Comparison of ENCODE assay signal across 14 mouse cellular contexts in the genomic region with DNA sequence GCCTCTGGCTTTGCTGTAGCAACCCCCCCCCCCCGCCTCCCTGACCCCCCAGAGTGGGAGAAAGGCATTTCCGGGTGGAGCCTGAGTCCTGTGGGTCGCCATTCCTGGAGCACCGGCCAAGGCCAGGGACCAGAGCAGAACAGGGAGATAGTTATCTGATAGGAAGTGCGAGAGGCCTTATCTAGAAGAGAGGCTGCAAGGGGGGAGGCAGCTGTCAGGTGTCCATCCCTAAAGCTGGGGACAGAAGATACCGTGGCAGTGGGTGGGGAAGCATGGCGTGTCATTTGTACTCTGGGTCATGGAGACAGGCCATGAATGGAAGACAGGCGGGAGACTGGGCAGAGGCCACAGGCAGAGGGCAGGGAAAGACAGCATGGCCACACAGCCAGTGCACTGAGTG. TPM values are rescaled to one million over a fixed set of nuclear protein-coding genes. Genes with fewer than 3 reads are reported as not detected.
DNase-seq lines count a peak whose midpoint lies in the region; ATAC-seq and TF ChIP-seq lines count a peak whose summit lies in the region.
"Had no signal": no experiment of that assay in that cellular context is flagged by ENCODE, and none has a peak within 500 bp of the region (broad histone marks: within the 10 kb centered on the region; RNA-seq: fewer than 3 reads in every experiment).

No protein-coding gene starts in this region.

- no peaks in the 10 kb centered on the region for H3K27me3 ChIP-seq in heart, embryonic 11.5 days (ENCODE audit: control insufficient read depth, insufficient read depth, low read length)
- H3K27me3 ChIP-seq in MEL (ENCODE audit: control insufficient read depth in 1 of 2, insufficient read depth in 2 of 2, low read length in 2 of 2): no peaks in the 10 kb centered on the region
- H3K27me3 ChIP-seq in limb, embryonic 12.5 days: peaks cover 5% of the 10 kb centered on the region; the same call in 1 of the 2 replicates
- H3K27me3 ChIP-seq in intestine, embryonic 16.5 days (replicated peaks; ENCODE audit: control insufficient read depth, insufficient read depth, low read length): no peaks in the 10 kb centered on the region
- H3K27me3 ChIP-seq: neural tube, embryonic 15.5 days had no signal

- no peak for ATAC-seq in heart, embryonic 11.5 days (replicated peaks; ENCODE audit: insufficient number of reproducible peaks, low FRiP score, low TSS enrichment)
- no peak for ATAC-seq in limb, embryonic 12.5 days (ENCODE audit: insufficient number of reproducible peaks, insufficient read depth, low FRiP score, low TSS enrichment, low read depth)
- ATAC-seq in intestine, embryonic 16.5 days: no peak
- ATAC-seq: forebrain, embryonic 14.5 days had no signal

- 21% methylated on average over 8 of the region's 8 CpGs for WGBS in heart, embryonic 11.5 days (ENCODE audit: insufficient replicate concordance)
- WGBS in limb, embryonic 12.5 days: 65% methylated on average over 8 of the region's 8 CpGs
- WGBS in intestine, embryonic 16.5 days: 54% methylated on average over 8 of the region's 8 CpGs

- peaks cover 35% of the 10 kb centered on the region for H3K4me1 ChIP-seq in heart, embryonic 11.5 days (ENCODE audit: control insufficient read depth, insufficient read depth, low read length)
- peaks cover 8 to 18% of the 10 kb centered on the region in 2 experiments for H3K4me1 ChIP-seq in MEL (ENCODE audit: control insufficient read depth in 1 of 2, insufficient read depth in 2 of 2, low read length in 2 of 2)
- H3K4me1 ChIP-seq in limb, embryonic 12.5 days (replicated peaks): no peaks in the 10 kb centered on the region; the same call in 1 of the 2 replicates
- peaks cover 8% of the 10 kb centered on the region for H3K4me1 ChIP-seq in intestine, embryonic 16.5 days (ENCODE audit: control insufficient read depth, insufficient read depth, low read length)

- peak in 1 of 2 experiments; percentile 39; a peak in 1 of 4 replicates for TF ChIP-seq EP300 in MEL (IDR thresholded peaks at IDR 0.05; ENCODE audit: low read depth in 1 of 2, low read length in 2 of 2)

- TF ChIP-seq CTCF in MEL (IDR thresholded peaks at IDR 0.05 in 2 of 3, conservative IDR thresholded peaks at IDR 0.05 in 1 of 3; ENCODE audit: control insufficient read depth in 1 of 3, insufficient read depth in 1 of 3, low read depth in 2 of 3, low read length in 3 of 3, poor library complexity in 1 of 3, severe bottlenecking in 1 of 3): no peak

- TF ChIP-seq POLR2A in MEL (IDR thresholded peaks at IDR 0.05; ENCODE audit: control insufficient read depth in 1 of 2, insufficient read depth in 1 of 2, low read depth in 1 of 2, low read length in 2 of 2, poor library complexity in 1 of 2): no peak

- no peak for TF ChIP-seq RAD21 in MEL (IDR thresholded peaks at IDR 0.05; ENCODE audit: low read depth, low read length)

- no peak overlapping the region for H3K4me2 ChIP-seq in heart, embryonic 11.5 days
- H3K4me2 ChIP-seq in limb, embryonic 12.5 days: no peak overlapping the region
- H3K4me2 ChIP-seq in intestine, embryonic 16.5 days (ENCODE audit: low read depth, low read length): no peak overlapping the region
- H3K4me2 ChIP-seq: neural tube, embryonic 15.5 days had no signal

- H3K9me3 ChIP-seq in heart, embryonic 11.5 days (replicated peaks; ENCODE audit: control insufficient read depth, low read length): no peaks in the 10 kb centered on the region
- no peaks in the 10 kb centered on the region for H3K9me3 ChIP-seq in MEL (replicated peaks; ENCODE audit: insufficient read depth, low read length)
- H3K9me3 ChIP-seq in limb, embryonic 12.5 days: no peaks in the 10 kb centered on the region
- no peaks in the 10 kb centered on the region for H3K9me3 ChIP-seq in intestine, embryonic 16.5 days (ENCODE audit: control insufficient read depth, low read length)
- H3K9me3 ChIP-seq: neural tube, embryonic 15.5 days had no signal

- H3K79me2 ChIP-seq in MEL (ENCODE audit: control insufficient read depth, insufficient read depth, low read length, poor library complexity): no peaks in the 10 kb centered on the region

- H3K9ac ChIP-seq in heart, embryonic 11.5 days (ENCODE audit: low read depth, low read length): 0 out of 2 replicates have a peak overlapping the region, but pooled peaks have one; percentile 5
- H3K9ac ChIP-seq in MEL (ENCODE audit: control insufficient read depth, low read depth, low read length, poor library complexity, severe bottlenecking): no peak overlapping the region
- 0 out of 2 replicates have a peak overlapping the region, but pooled peaks have one; percentile 12 for H3K9ac ChIP-seq in limb, embryonic 12.5 days (replicated peaks)
- no peak overlapping the region for H3K9ac ChIP-seq in intestine, embryonic 16.5 days (ENCODE audit: low read depth, low read length)
- H3K9ac ChIP-seq: neural tube, embryonic 15.5 days had no signal

- H3K4me3 ChIP-seq in heart, embryonic 11.5 days (ENCODE audit: low read depth, low read length): no peak overlapping the region
- no peak overlapping the region for H3K4me3 ChIP-seq in MEL (ENCODE audit: control insufficient read depth in 1 of 2, insufficient read depth in 1 of 2, low read depth in 2 of 2, low read length in 2 of 2)
- no peak overlapping the region for H3K4me3 ChIP-seq in limb, embryonic 12.5 days (replicated peaks)
- no peak overlapping the region for H3K4me3 ChIP-seq in intestine, embryonic 16.5 days (ENCODE audit: low read length)
- H3K4me3 ChIP-seq: neural tube, embryonic 15.5 days had no signal

- peak; percentile 68 for DNase-seq in adrenal gland, adult 2 months
- DNase-seq in adrenal gland, postnatal 25 days: no peak
- no peak for DNase-seq in heart, adult 8-10 months (ENCODE audit: low spot score)
- DNase-seq in MEL (ENCODE audit: low read depth, low spot score): no peak
- DNase-seq in spleen, postnatal 14 days (ENCODE audit: low spot score in 2 of 2): no peak
- DNase-seq: cerebellum, adult 18-20 months; gastrocnemius, postnatal 10 days; layer of hippocampus, adult 9-11 months; thymus, postnatal 4 days had no signal

- no peaks in the 10 kb centered on the region for H3K36me3 ChIP-seq in heart, embryonic 11.5 days (ENCODE audit: control insufficient read depth, insufficient read depth, low read length)
- H3K36me3 ChIP-seq in MEL (ENCODE audit: control insufficient read depth in 1 of 2, insufficient read depth in 2 of 2, low read length in 2 of 2): peaks cover 0 to 12% of the 10 kb centered on the region in 2 experiments; a peak in 2 of 4 replicates
- no peaks in the 10 kb centered on the region for H3K36me3 ChIP-seq in limb, embryonic 12.5 days
- peaks cover 5% of the 10 kb centered on the region; the same call in 1 of the 2 replicates for H3K36me3 ChIP-seq in intestine, embryonic 16.5 days (ENCODE audit: control insufficient read depth, insufficient read depth, low read length)
- H3K36me3 ChIP-seq: neural tube, embryonic 15.5 days had no signal

- no peak overlapping the region for H3K27ac ChIP-seq in heart, embryonic 11.5 days (ENCODE audit: low read depth, low read length)
- no peak overlapping the region for H3K27ac ChIP-seq in MEL (ENCODE audit: control insufficient read depth, low read depth, low read length)
- H3K27ac ChIP-seq in limb, embryonic 12.5 days: no peak overlapping the region
- no peak overlapping the region for H3K27ac ChIP-seq in intestine, embryonic 16.5 days (ENCODE audit: low read length)
- H3K27ac ChIP-seq: neural tube, embryonic 15.5 days had no signal

TF ChIP-seq in MEL, 35 proteins besides CTCF, POLR2A, EP300 and RAD21:
- TF ChIP-seq BHLHE40 (IDR thresholded peaks at IDR 0.05; ENCODE audit: borderline replicate concordance, low read depth, low read length) (no peak), GABPA (IDR thresholded peaks at IDR 0.05; ENCODE audit: low read depth, low read length) (no peak), TCF12 (IDR thresholded peaks at IDR 0.05; ENCODE audit: low read depth, low read length) (peak; percentile 71; the same call in 1 of the 2 replicates), TAL1 (IDR thresholded peaks at IDR 0.05; ENCODE audit: low read length) (peak; percentile 20; the same call in 1 of the 2 replicates), MEF2A (IDR thresholded peaks at IDR 0.05; ENCODE audit: extremely low read depth, insufficient replicate concordance, low read depth, low read length, poor library complexity, severe bottlenecking) (no peak), POLR2AphosphoS5 (IDR thresholded peaks at IDR 0.05; ENCODE audit: borderline replicate concordance, low read depth, low read length) (no peak)

RNA-seq across cellular contexts. Expression of a gene that starts 14.1 kb away (rescaled TPM):
- 10 to 100 TPM; 30.3 to 54.0 TPM for total RNA-seq in adrenal gland, adult 2 months (2021)
- 63.3 and 63.8 TPM in 2 replicates for polyA plus RNA-seq in adrenal gland, adult 2 months (2012; rRNA removed)
- total RNA-seq in adrenal gland, postnatal 25 days (2021): 48.1 and 48.6 TPM in 2 replicates
- 1.3 and 2.0 TPM in 2 replicates for polyA plus RNA-seq in heart, embryonic 11.5 days (2014; fragmentation: Nextera tagmentation; extraction: Ambion mirVana)
- 10 to 100 TPM; 20.2 to 34.2 (median 28.5) TPM for total RNA-seq in heart, adult 8-10 months (2022)
- 0.23 and 0.26 TPM in 2 replicates for total RNA-seq in MEL (2012; rRNA removed)
- under 1 TPM in 1 of 2 experiments, not detected in 1; 0.72 TPM for polyA plus RNA-seq in MEL (2012; ENCODE audit: insufficient read depth in 1 of 2, insufficient read length in 2 of 2, low read depth in 1 of 2, low replicate concordance in 2 of 2, missing spikeins in 1 of 2)
- 2.5 and 2.8 TPM in 2 replicates for polyA plus RNA-seq in limb, embryonic 12.5 days (2016; fragmentation: Nextera tagmentation; extraction: Ambion mirVana)
- polyA plus RNA-seq in intestine, embryonic 16.5 days (2015; fragmentation: Nextera tagmentation; extraction: Ambion mirVana): 7.0 and 8.3 TPM in 2 replicates

RNA-seq across cellular contexts. Expression of a gene that starts 29.8 kb away (rescaled TPM):
- total RNA-seq in adrenal gland, adult 2 months (2021): 10 to 100 TPM; 15.6 to 29.8 TPM
- polyA plus RNA-seq in adrenal gland, adult 2 months (2012; rRNA removed): 35.2 and 41.3 TPM in 2 replicates
- 15.7 and 22.4 TPM in 2 replicates for total RNA-seq in adrenal gland, postnatal 25 days (2021)
- 0.72 and 1.1 TPM in 2 replicates for polyA plus RNA-seq in heart, embryonic 11.5 days (2014; fragmentation: Nextera tagmentation; extraction: Ambion mirVana)
- 10 to 100 TPM; 18.7 to 28.2 (median 21.1) TPM for total RNA-seq in heart, adult 8-10 months (2022)
- total RNA-seq in MEL (2012; rRNA removed): 2.9 and 3.7 TPM in 2 replicates
- polyA plus RNA-seq in MEL (2012; ENCODE audit: insufficient read depth in 1 of 2, insufficient read length in 2 of 2, low read depth in 1 of 2, low replicate concordance in 2 of 2, missing spikeins in 1 of 2): 10 to 100 TPM in 1 of 2 experiments, not detected in 1; 11.1 TPM
- polyA plus RNA-seq in limb, embryonic 12.5 days (2016; fragmentation: Nextera tagmentation; extraction: Ambion mirVana): 2.0 and 2.5 TPM in 2 replicates
- polyA plus RNA-seq in intestine, embryonic 16.5 days (2015; fragmentation: Nextera tagmentation; extraction: Ambion mirVana): 3.7 and 4.8 TPM in 2 replicates

Comparison
In these comparisons a context has a peak if more than half of its experiments do, and no peak if none do; other contexts are left out.
1. H3K9ac ChIP-seq: peak in heart, embryonic 11.5 days (single experiment) and limb, embryonic 12.5 days (single experiment); none in MEL (single experiment) and intestine, embryonic 16.5 days (single experiment).